Mouse (Mus musculus): ENCODE data around the gene Lix1. TPM values are rescaled to one million over a fixed set of nuclear protein-coding genes. Genes with fewer than 3 reads are reported as not detected.
A peak's percentile ranks its signal among the peaks of the same experiment; 100 is the strongest.

The Lix1 gene
- polyA plus RNA-seq, 1 experiment from 2014 or later = 96.2 TPM

DNA sequence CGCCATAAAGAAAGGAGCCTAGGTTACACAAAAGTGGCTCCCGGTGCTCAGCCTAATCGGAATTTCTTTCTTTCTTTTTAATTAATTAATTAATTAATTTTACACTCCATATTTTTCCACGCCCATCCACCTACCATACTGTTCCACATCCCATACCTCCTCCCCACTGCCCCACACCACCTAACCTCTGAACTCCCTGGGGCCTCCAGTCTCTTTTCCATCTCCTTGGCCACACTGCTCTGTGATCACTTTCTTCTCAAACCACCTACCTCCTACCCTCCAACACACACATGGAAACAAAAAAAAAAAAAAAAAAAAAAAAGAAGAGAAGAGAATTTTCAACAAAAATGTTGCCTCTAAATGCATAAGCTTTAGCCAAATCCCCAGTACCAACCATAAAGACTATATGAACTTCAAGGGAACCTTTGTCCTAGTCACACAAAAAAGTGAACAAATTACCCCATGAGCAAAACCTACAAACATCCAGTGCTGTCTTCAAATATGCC, 22.9 kb downstream of the Lix1 start:
- H3K27me3 ChIP-seq (ENCODE audit: low read depth, poor library complexity, severe bottlenecking) = no peaks in the 10 kb centered on the region
- peaks cover 18% of the 10 kb centered on the region for H3K4me1 ChIP-seq
- WGBS = 15% methylated on average over 4 of the region's 4 CpGs
- no peak overlapping the region for H3K4me3 ChIP-seq
- H3K9me3 ChIP-seq (replicated peaks) = no peaks in the 10 kb centered on the region
- peak overlapping the region; percentile 75; the same call in 1 of the 2 replicates for H3K27ac ChIP-seq (replicated peaks)
- no peak for DNase-seq (ENCODE audit: low spot score)
- peaks cover 35% of the 10 kb centered on the region for H3K36me3 ChIP-seq

DNA sequence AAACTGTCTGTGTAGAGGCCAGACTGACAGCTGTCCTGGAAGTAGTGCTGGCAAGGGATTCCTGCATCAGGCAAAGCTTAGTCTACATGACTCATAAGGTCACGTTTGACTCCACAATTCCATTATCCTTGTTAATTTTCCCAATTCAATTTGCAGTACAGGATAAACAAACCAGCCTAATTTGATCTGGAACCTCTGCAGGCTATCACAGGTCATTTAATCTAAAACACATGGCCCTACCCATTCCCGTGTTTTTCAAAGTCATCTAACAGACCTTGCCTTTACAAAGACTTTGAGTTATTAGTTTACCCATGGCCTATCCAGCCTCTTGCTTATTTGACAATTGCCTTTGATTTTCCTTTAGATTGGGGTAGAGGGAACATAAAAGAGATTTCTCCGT, 23.4 kb downstream of the Lix1 start:
- DNase-seq (ENCODE audit: low spot score) = no peak
- H3K27me3 ChIP-seq (ENCODE audit: low read depth, poor library complexity, severe bottlenecking) = no peaks in the 10 kb centered on the region
- H3K9me3 ChIP-seq (replicated peaks) = no peaks in the 10 kb centered on the region
- no peak overlapping the region for H3K4me3 ChIP-seq
- H3K36me3 ChIP-seq = peaks cover 41% of the 10 kb centered on the region
- H3K27ac ChIP-seq (replicated peaks) = no peak overlapping the region; the same call in 1 of the 2 replicates
- 51% methylated on average over 3 of the region's 3 CpGs for WGBS
- H3K4me1 ChIP-seq = peaks cover 18% of the 10 kb centered on the region

DNA sequence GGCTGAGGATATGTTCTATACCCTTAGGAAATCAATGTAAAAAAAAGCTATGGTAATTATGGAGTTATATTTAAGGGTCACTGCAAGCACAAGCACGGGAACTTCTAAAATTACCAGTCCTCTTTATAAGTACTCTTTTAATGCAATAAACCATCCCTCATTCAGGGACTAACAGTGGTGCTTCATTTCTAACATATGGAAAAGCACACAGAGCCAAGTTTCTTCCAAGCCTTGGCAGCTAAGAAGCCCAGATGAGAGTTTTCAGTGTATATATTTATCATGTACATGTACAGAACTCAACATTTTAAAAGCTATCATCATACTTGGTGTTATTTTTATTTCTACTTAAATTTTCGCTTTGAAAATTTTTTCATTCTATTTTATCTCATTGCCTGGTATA, 26.4 kb downstream of the Lix1 start:
- H3K9me3 ChIP-seq (replicated peaks) = no peaks in the 10 kb centered on the region
- 86% methylated on average over 2 of the region's 2 CpGs for WGBS
- H3K27me3 ChIP-seq (ENCODE audit: low read depth, poor library complexity, severe bottlenecking) = no peaks in the 10 kb centered on the region
- peaks cover 54% of the 10 kb centered on the region for H3K36me3 ChIP-seq
- H3K27ac ChIP-seq (replicated peaks) = no peak overlapping the region
- no peak for DNase-seq (ENCODE audit: low spot score)
- peaks cover 26% of the 10 kb centered on the region for H3K4me1 ChIP-seq
- H3K4me3 ChIP-seq = no peak overlapping the region

DNA sequence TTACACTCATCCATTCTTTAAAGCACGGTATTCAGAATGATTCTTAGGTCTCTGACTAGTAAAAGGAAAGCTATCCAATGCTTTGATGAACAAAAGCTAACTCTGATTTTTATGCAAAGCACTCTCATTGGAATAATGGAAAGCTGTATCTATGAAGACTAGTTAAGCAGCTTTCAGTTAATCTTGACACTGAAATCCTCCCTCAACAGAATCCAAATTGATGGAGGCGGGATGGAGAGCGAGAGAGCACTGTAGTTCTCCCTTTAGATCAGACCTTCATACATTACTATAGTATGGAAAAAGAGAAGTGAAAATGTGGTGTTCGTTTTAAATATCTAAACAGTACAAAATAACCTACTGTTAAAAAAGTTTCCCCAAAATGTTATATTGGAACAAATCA, 31.2 kb downstream of the Lix1 start:
- no peaks in the 10 kb centered on the region for H3K9me3 ChIP-seq (replicated peaks)
- H3K4me3 ChIP-seq = no peak overlapping the region
- no peaks in the 10 kb centered on the region for H3K27me3 ChIP-seq (ENCODE audit: low read depth, poor library complexity, severe bottlenecking)
- 57% methylated on average over 4 of the region's 4 CpGs for WGBS
- H3K36me3 ChIP-seq = peaks cover 35% of the 10 kb centered on the region
- peaks cover 29% of the 10 kb centered on the region for H3K4me1 ChIP-seq
- DNase-seq (ENCODE audit: low spot score) = no peak
- no peak overlapping the region for H3K27ac ChIP-seq (replicated peaks)

DNA sequence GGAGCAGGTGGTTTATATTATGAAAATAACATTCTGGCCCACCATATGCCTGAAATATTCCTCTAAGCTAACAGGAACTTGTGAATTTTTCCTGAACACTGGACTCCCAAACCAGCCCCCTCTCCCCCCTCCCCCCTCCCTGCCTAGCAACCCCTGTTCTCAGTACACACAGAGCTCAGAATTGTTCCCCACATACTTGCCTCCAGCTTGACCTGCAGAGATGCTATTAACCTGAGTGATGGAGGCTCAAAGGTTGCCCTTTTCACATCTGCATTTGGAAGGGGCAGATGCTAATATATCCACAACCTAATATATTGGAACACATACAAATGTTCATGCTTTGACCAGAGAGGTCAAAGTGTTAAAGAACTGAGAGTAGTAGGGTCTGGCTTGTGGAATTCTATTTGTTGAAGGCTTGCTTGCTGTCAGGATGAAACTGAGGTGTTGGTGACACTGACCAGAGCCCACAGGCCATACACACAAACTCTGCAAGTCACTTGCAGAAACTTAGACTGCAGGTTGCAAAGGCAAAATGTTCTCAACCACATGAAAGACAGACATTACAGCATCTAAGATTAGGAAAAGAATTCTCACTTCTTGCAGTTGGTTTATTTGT, 36.2 kb downstream of the Lix1 start:
- peaks cover 5% of the 10 kb centered on the region for H3K36me3 ChIP-seq
- no peak overlapping the region for H3K27ac ChIP-seq (replicated peaks)
- DNase-seq (ENCODE audit: low spot score) = no peak
- H3K9me3 ChIP-seq (replicated peaks) = no peaks in the 10 kb centered on the region
- no peaks in the 10 kb centered on the region for H3K27me3 ChIP-seq (ENCODE audit: low read depth, poor library complexity, severe bottlenecking)
- H3K4me3 ChIP-seq = no peak overlapping the region
- peaks cover 39% of the 10 kb centered on the region for H3K4me1 ChIP-seq

DNA sequence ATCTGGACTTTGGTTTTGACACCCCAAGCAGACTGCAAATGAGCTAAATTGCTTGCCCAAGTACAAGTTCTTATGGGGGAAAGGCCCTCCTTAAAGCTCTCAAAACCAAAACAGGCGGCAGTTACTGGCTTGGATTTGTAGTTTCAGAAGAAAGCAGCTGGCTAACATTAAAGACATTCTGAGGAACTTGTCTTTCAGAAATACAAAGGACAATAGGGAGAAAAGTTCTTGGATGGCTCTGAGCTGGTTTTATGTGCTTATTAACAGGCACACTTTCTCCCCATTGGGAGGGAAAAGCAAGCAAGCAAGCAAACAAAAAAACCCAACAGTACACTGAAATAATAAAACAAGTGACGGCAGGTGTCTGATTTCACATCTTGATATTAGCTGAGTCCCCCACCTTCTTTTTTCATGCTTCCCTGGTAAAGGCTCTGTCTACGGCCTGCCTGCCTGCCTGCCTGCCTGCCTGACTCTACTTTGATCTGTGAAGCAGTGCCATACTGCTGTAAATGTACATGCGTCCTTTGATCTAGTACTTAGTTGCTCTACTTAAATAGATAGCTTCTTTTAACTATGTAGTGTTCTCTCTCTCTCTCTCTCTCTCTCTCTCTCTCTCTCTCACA, 39.5 kb downstream of the Lix1 start:
- WGBS = 36% methylated on average over 4 of the region's 4 CpGs
- peak overlapping the region; percentile 67 for H3K27ac ChIP-seq (replicated peaks)
- H3K36me3 ChIP-seq = peaks cover 38% of the 10 kb centered on the region
- DNase-seq (ENCODE audit: low spot score) = no peak
- H3K4me1 ChIP-seq = peaks cover 32% of the 10 kb centered on the region
- H3K4me3 ChIP-seq = no peak overlapping the region
- H3K9me3 ChIP-seq (replicated peaks) = no peaks in the 10 kb centered on the region
- no peaks in the 10 kb centered on the region for H3K27me3 ChIP-seq (ENCODE audit: low read depth, poor library complexity, severe bottlenecking)

DNA sequence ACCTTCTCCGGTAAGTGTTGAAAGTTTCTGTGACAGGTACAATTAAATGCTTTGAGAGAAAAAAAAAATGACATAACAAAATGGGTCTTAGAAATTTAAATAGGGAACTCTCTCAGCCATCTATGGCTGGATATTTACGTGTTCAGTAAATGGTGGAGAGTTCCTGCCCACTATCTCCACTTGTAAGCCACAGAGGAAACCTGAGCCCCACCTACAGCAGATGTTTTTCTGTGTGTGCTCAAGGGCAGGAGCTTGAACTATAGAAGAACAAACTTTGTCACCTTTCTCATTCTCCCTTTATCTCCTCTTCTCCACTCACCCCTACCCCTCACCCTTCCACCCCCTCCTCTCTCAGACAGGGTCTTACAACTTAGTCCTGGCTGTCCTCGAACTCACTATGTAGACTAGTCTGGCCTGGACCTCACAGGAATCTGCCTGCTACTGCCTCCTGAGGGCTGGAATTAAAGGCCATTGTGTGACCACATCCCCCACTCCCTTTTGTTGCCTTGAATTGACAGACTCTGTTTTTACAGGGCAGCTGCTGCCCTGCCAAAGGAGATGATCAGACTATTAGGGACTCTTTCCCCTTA, 41.9 kb downstream of the Lix1 start:
- DNase-seq (ENCODE audit: low spot score) = no peak
- Histone ChIP-seq H3K27ac (replicated peaks) (no peak overlapping the region), H3K27me3 (ENCODE audit: low read depth, poor library complexity, severe bottlenecking) (no peaks in the 10 kb centered on the region), H3K36me3 (peaks cover 47% of the 10 kb centered on the region), H3K9me3 (replicated peaks) (no peaks in the 10 kb centered on the region), H3K4me1 (peaks cover 42% of the 10 kb centered on the region), H3K4me3 (no peak overlapping the region)
- WGBS = 89% methylated on average over 3 of the region's 3 CpGs

DNA sequence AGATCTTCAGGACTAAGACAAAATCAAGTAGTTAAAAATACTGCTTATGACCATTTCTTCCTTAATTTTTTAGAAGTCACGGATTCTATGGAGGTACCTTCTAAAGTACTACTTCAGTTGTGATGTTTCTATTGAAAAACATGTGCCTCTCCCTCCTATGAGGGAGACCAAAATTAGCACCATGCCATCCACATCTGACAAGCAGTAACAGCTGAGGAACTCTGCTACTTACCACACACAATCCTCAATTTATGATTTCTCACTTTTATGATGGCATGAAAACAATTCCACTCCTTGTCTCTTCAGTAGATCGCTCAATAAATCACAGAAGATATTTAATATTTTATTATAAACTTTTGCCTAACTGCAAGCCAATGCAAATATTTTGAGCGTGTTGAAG, 44.2 kb downstream of the Lix1 start:
- Histone ChIP-seq H3K4me1 (peaks cover 42% of the 10 kb centered on the region), H3K27ac (replicated peaks) (no peak overlapping the region), H3K27me3 (ENCODE audit: low read depth, poor library complexity, severe bottlenecking) (no peaks in the 10 kb centered on the region), H3K9me3 (replicated peaks) (no peaks in the 10 kb centered on the region), H3K36me3 (peaks cover 53% of the 10 kb centered on the region), H3K4me3 (no peak overlapping the region)
- no peak for DNase-seq (ENCODE audit: low spot score)
- WGBS = 97% methylated on average over 3 of the region's 3 CpGs

- Histone ChIP-seq H3K27me3 (ENCODE audit: low read depth, poor library complexity, severe bottlenecking) (no peaks in the 10 kb centered on the region), H3K9me3 (replicated peaks) (no peaks in the 10 kb centered on the region), H3K4me3 (no peak overlapping the region), H3K27ac (replicated peaks) (no peak overlapping the region), H3K4me1 (peaks cover 35% of the 10 kb centered on the region), H3K36me3 (peaks cover 59% of the 10 kb centered on the region)
- 85% methylated on average over 5 of the region's 5 CpGs for WGBS
- no peak for DNase-seq (ENCODE audit: low spot score)
These were observed 45.3 kb downstream of the Lix1 start for GRCm38 (mm10) chr17:17447821-17448220.

DNA sequence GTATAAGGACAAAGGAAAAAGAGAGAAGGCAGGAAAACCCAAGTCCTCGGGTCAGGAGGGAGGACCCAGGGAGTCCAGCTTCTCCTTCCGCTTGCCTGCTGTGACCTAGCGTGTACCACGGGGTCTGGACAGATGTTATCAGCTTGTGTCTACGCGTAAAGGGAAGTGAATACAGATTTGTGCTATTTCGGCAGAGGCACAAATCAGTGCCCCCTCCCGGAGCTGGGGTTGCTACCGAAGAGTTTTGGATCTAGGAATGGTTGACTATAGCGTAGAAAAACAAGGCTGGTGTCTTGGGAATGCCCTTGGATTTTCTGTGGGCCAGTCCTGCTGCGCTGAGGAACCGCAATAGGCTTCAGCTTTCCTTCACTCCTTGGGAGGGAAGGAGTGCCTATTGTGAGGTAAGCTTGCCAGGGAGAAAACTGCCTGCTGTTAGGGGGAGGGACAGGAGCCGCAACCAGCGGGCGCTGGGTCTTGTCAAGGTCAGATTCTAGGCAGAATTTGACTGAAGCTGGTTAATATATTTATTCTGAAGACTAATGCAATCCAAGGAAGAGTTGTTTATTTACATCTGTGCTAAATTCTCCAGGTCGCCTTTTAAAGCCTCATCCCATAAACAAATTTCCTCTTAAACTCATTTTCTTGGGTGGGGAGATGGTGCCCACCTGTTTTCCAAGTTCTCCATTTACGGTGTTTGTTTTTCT, 46.4 kb downstream of the Lix1 start:
- H3K4me3 ChIP-seq = peak overlapping the region; percentile 46
- whole genome bisulfite sequencing = 3% methylated on average over 17 of the region's 17 CpGs
- peak; percentile 59 for DNase-seq (ENCODE audit: low spot score)
- no peaks in the 10 kb centered on the region for H3K9me3 ChIP-seq (replicated peaks)
- H3K4me1 ChIP-seq = peaks cover 35% of the 10 kb centered on the region
- peak overlapping the region; percentile 83 for H3K27ac ChIP-seq (replicated peaks)
- H3K36me3 ChIP-seq = peaks cover 52% of the 10 kb centered on the region
- H3K27me3 ChIP-seq (ENCODE audit: low read depth, poor library complexity, severe bottlenecking) = no peaks in the 10 kb centered on the region

DNA sequence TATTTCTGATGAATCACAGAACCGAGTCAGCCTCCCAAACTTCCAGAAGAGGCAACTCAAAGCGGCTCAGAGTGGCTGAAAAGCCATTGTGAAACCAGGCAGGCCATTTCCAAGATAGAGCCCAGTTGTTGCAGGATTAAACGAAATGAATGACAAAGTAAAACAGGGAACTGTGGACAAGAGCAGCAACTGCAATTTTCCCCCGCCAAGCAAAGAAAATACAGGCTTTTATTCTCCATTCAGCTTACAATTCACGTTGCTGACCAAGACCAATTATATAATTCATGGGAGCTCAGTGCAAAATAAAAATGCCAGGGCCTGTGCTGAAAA, 46.9 kb downstream of the Lix1 start:
- Histone ChIP-seq H3K9me3 (replicated peaks) (no peaks in the 10 kb centered on the region), H3K27ac (replicated peaks) (peak overlapping the region; percentile 83), H3K36me3 (peaks cover 50% of the 10 kb centered on the region), H3K27me3 (ENCODE audit: low read depth, poor library complexity, severe bottlenecking) (no peaks in the 10 kb centered on the region), H3K4me1 (peaks cover 35% of the 10 kb centered on the region), H3K4me3 (peak overlapping the region; percentile 46)
- WGBS = 4% methylated on average over 5 of the region's 5 CpGs
- peak; percentile 24 for DNase-seq (ENCODE audit: low spot score)

- Histone ChIP-seq H3K4me3 (no peak overlapping the region), H3K36me3 (peaks cover 48% of the 10 kb centered on the region), H3K27me3 (ENCODE audit: low read depth, poor library complexity, severe bottlenecking) (no peaks in the 10 kb centered on the region), H3K9me3 (replicated peaks) (no peaks in the 10 kb centered on the region), H3K27ac (replicated peaks) (no peak overlapping the region), H3K4me1 (peaks cover 27% of the 10 kb centered on the region)
- DNase-seq (ENCODE audit: low spot score) = no peak
- WGBS = 94% methylated on average over 1 of the region's 1 CpGs
These were observed 48.6 kb downstream of the Lix1 start for GRCm38 (mm10) chr17:17451102-17451501.

DNA sequence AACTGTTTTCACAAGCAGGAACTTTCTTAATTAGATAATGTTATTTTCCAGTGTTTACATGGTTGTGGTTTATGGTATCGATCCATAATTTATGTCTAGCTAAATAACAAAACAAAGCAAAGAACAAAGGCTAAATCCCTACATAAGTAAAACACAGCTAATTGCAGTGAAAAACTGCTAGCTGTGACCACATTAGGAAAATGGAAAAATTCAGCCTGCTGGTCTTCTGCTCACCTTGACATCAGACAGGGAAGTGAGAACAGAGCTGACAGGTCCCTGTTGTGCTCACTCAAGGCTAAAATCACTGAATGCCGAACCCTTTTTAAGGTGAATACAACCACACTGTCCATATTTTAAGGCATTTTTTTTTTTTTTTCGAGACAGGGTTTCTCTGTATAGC, 50.1 kb downstream of the Lix1 start:
- Histone ChIP-seq H3K27ac (replicated peaks) (no peak overlapping the region), H3K27me3 (ENCODE audit: low read depth, poor library complexity, severe bottlenecking) (no peaks in the 10 kb centered on the region), H3K4me1 (peaks cover 27% of the 10 kb centered on the region), H3K4me3 (no peak overlapping the region), H3K36me3 (peaks cover 33% of the 10 kb centered on the region), H3K9me3 (replicated peaks) (no peaks in the 10 kb centered on the region)
- DNase-seq (ENCODE audit: low spot score) = no peak
- WGBS = 91% methylated on average over 3 of the region's 3 CpGs
